Mouse (Mus musculus) G1E (cell line): ENCODE measurements around the gene Lrp8. TPM values are rescaled to one million over a fixed set of nuclear protein-coding genes. Genes with fewer than 3 reads are reported as not detected.
A peak's percentile ranks its signal among the peaks of the same experiment; 100 is the strongest.

Source experiments
- ATAC-seq: 2 replicates; pipeline ENCODE4 v1.8.0; 2016; ENCODE audit warnings: mild to moderate bottlenecking; ENCODE audit not compliant: insufficient number of reproducible peaks, poor library complexity, low FRiP score, severe bottlenecking; ENCODE audit errors: extremely low read depth
- DNase-seq: peaks from one replicate; pipeline ENCODE4 v3.0.0; 2012; ENCODE audit warnings: low spot score
- H3K27me3 ChIP-seq: 2 replicates; pipeline ENCODE4 v1.6.1; 2012; ENCODE audit warnings: mild to moderate bottlenecking, low read length, inconsistent platforms; ENCODE audit not compliant: insufficient read depth
- H3K36me3 ChIP-seq: replicated peaks from 2 replicates; pipeline ENCODE3; 2012; ENCODE audit warnings: mild to moderate bottlenecking, inconsistent platforms
- H3K4me1 ChIP-seq: 2 replicates; pipeline ENCODE4 v1.6.1; 2012; ENCODE audit warnings: low read depth, low read length, inconsistent platforms, mixed read lengths; ENCODE audit not compliant: insufficient read depth
- H3K4me3 ChIP-seq: 2 replicates; pipeline ENCODE4 v1.5.1; 2012; ENCODE audit warnings: low read depth, mild to moderate bottlenecking, inconsistent platforms, low read length, moderate library complexity, mixed read lengths
- H3K9me3 ChIP-seq: replicated peaks from 2 replicates; pipeline ENCODE4 v1.6.1; 2012; ENCODE audit warnings: inconsistent platforms
- CTCF ChIP-seq: IDR thresholded peaks from 2 replicates; pipeline ENCODE4 v1.5.1; 2012; ENCODE audit warnings: low read depth, low read length, inconsistent platforms, mixed read lengths
- GATA1 ChIP-seq: IDR thresholded peaks from 2 replicates; pipeline ENCODE4 v1.6.1; 2012; ENCODE audit warnings: borderline replicate concordance, low read length, inconsistent platforms, mixed read lengths
- GATA2 ChIP-seq: IDR thresholded peaks from 2 replicates; pipeline ENCODE4 v1.6.1; 2012; ENCODE audit warnings: low read depth, low read length, inconsistent platforms, borderline replicate concordance
- POLR2AphosphoS5 ChIP-seq: IDR thresholded peaks from 2 replicates; pipeline ENCODE4 v1.6.1; 2012; ENCODE audit warnings: low read depth, low read length, inconsistent platforms; ENCODE audit not compliant: insufficient replicate concordance
- TAL1 ChIP-seq: conservative IDR thresholded peaks from 2 replicates; pipeline ENCODE4 v1.6.1; 2012; ENCODE audit warnings: low read depth, low read length, inconsistent platforms, mixed read lengths
- polyA plus RNA-seq: library from polyadenylated mRNA; stranded (reverse); fragments of >175 nt; gene quantifications from 2 replicates; pipeline ENCODE4 v1.2.3, GENCODE M21; 2012
- total RNA-seq, 2 experiments: library from RNA; stranded (forward) in 1 of 2; stranded (reverse) in 1 of 2; fragments of 200-1000 nt in 1 of 2; fragments of >200 nt in 1 of 2; fragmentation: Nextera tagmentation in 1 of 2; gene quantifications; 2 replicates each; pipeline ENCODE4 v1.2.3; 2014 to 2017

Gene Lrp8
- total and polyA plus RNA-seq, 3 experiments = 5.0 to 13.0 (median 12.1) TPM

GRCm38 (mm10) chr4:107805491-107805890 lies 3.4 kb downstream of the Lrp8 start:
- DNase-seq (no peak), ATAC-seq (no peak)
- TF ChIP-seq TAL1 (no peak), CTCF (0 out of 2 replicates have a peak, but pooled peaks have one; percentile 6)
- Histone ChIP-seq H3K27me3 (no peaks in the 10 kb centered on the region), H3K4me1 (peaks cover 78% of the 10 kb centered on the region), H3K4me3 (peak overlapping the region; percentile 44; the same call in 1 of the 2 replicates), H3K9me3 (no peaks in the 10 kb centered on the region), H3K36me3 (peaks cover 66% of the 10 kb centered on the region)

GRCm38 (mm10) chr4:107807796-107808195 lies 5.7 kb downstream of the Lrp8 start:
- Histone ChIP-seq H3K4me1 (peaks cover 69% of the 10 kb centered on the region), H3K36me3 (peaks cover 87% of the 10 kb centered on the region), H3K9me3 (no peaks in the 10 kb centered on the region), H3K27me3 (no peaks in the 10 kb centered on the region), H3K4me3 (no peak overlapping the region; the same call in 1 of the 2 replicates)
- peak; percentile 35 for DNase-seq
- no peak for TF ChIP-seq GATA2
- no peak for TF ChIP-seq GATA1
- TF ChIP-seq CTCF = no peak
- TF ChIP-seq TAL1 = no peak
- no peak for TF ChIP-seq POLR2AphosphoS5
- ATAC-seq = no peak

GRCm38 (mm10) chr4:107808655-107809054 lies 6.6 kb downstream of the Lrp8 start:
- Histone ChIP-seq H3K9me3 (no peaks in the 10 kb centered on the region), H3K4me1 (peaks cover 63% of the 10 kb centered on the region), H3K36me3 (peaks cover 95% of the 10 kb centered on the region), H3K4me3 (no peak overlapping the region), H3K27me3 (no peaks in the 10 kb centered on the region)
- TF ChIP-seq GATA2 (no peak), TAL1 (no peak), POLR2AphosphoS5 (no peak), GATA1 (no peak), CTCF (no peak)
- ATAC-seq = no peak
- DNase-seq = no peak

GRCm38 (mm10) chr4:107811006-107811405 lies 8.9 kb downstream of the Lrp8 start:
- no peaks in the 10 kb centered on the region for H3K9me3 ChIP-seq
- DNase-seq = no peak
- no peaks in the 10 kb centered on the region for H3K27me3 ChIP-seq
- TF ChIP-seq GATA1 (no peak), POLR2AphosphoS5 (no peak), CTCF (no peak), GATA2 (no peak), TAL1 (no peak)
- H3K36me3 ChIP-seq = peaks cover 96% of the 10 kb centered on the region
- peaks cover 41% of the 10 kb centered on the region for H3K4me1 ChIP-seq
- ATAC-seq = no peak
- no peak overlapping the region for H3K4me3 ChIP-seq

DNA sequence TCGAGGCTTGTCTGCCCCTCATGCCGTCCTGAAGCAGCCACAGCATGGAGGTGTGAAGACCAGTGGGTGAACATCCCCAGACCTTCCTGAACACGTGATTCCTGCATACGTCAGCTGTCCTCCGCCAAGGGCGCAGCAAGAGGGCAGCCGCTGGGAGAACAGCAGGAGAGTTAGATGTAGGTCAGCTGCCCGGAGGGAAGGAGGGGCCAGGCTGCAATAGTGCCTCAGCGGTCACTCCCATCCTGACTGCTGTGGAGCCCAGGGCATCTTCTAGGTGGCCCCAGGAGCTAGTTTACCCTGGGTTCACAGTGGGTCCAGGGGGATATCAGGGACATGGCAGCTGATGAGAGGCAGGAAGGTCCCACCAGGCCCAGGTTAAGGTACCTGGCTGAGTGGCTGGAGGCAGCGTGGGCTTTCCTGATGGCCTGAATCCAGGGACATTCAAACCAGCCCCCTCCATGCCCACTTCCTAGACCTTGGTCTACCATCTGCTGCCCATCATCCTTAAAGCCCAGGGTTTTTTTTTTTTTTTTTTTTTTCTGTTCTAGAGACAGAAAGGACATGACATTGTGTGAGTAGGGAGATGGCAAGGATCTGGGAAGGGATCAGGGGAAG lies 9.8 kb downstream of the Lrp8 start:
- Histone ChIP-seq H3K4me3 (peak overlapping the region; percentile 21; the same call in 1 of the 2 replicates), H3K27me3 (no peaks in the 10 kb centered on the region), H3K4me1 (peaks cover 33% of the 10 kb centered on the region), H3K36me3 (peaks cover 96% of the 10 kb centered on the region), H3K9me3 (no peaks in the 10 kb centered on the region)
- TF ChIP-seq CTCF = no peak
- no peak for TF ChIP-seq GATA1
- TF ChIP-seq GATA2 = no peak
- no peak for TF ChIP-seq POLR2AphosphoS5
- no peak for TF ChIP-seq TAL1
- no peak for ATAC-seq
- DNase-seq = no peak

GRCm38 (mm10) chr4:107812336-107812735 lies 10.3 kb downstream of the Lrp8 start:
- DNase-seq (no peak), ATAC-seq (no peak)
- H3K4me1 ChIP-seq = peaks cover 31% of the 10 kb centered on the region
- H3K4me3 ChIP-seq = no peak overlapping the region
- peaks cover 96% of the 10 kb centered on the region for H3K36me3 ChIP-seq
- TF ChIP-seq POLR2AphosphoS5 = no peak
- no peak for TF ChIP-seq TAL1
- TF ChIP-seq GATA2 = no peak
- TF ChIP-seq GATA1 = no peak
- no peak for TF ChIP-seq CTCF
- H3K27me3 ChIP-seq = no peaks in the 10 kb centered on the region
- H3K9me3 ChIP-seq = no peaks in the 10 kb centered on the region
